Comparison of ENCODE assay signal across 34 mouse cellular contexts in the genomic region with DNA sequence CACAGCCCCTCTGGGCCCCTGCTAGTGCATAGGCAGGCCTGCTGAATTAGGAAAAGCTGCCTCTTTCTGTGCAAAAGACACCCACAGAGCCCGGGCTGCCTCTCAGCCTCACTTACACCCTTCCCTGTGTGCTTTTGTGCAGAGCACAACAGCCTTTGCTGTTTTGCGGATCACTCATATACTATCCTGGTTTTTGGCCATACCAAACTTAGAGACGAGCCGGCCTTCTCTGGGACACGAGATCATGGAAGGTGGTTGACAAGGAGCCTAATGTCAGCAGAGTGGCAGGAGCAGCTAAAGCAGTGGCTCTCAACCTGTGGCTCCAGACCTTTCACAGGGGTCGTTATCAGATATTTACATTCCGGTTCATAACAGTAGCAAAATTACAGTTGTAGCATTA. TPM values are rescaled to one million over a fixed set of nuclear protein-coding genes. Genes with fewer than 3 reads are reported as not detected.
"Had no signal": no experiment of that assay in that cellular context is flagged by ENCODE, and none has a peak within 500 bp of the region (broad histone marks: within the 10 kb centered on the region; RNA-seq: fewer than 3 reads in every experiment).

No protein-coding gene starts in this region.

- H3K4me2 ChIP-seq: limb, embryonic 13.5 days; liver, embryonic 12.5 days; liver, embryonic 15.5 days; midbrain, embryonic 13.5 days; neural tube, embryonic 13.5 days; stomach, embryonic 15.5 days had no signal

- H3K9ac ChIP-seq: limb, embryonic 13.5 days; liver, embryonic 12.5 days; liver, embryonic 15.5 days; midbrain, embryonic 13.5 days; neural tube, embryonic 13.5 days; stomach, embryonic 15.5 days had no signal

- DNase-seq: kidney, adult 2 months; kidney, postnatal 25 days; layer of hippocampus, adult 9-11 months; liver; lung, adult 18-20 months; lung, postnatal 14 days; retina, postnatal 1 day; right cerebral cortex, postnatal 25 days; spleen, adult 18-20 months; thymus, adult 2 months; thymus, postnatal 14 days; thymus, postnatal 4 days had no signal

- ATAC-seq: liver, embryonic 12.5 days; midbrain, embryonic 13.5 days; midbrain, embryonic 16.5 days had no signal

- H3K27ac ChIP-seq: kidney, postnatal 0 days; layer of hippocampus, adult 2 months; limb, embryonic 10.5 days; limb, embryonic 13.5 days; liver, embryonic 12.5 days; liver, embryonic 15.5 days; macrophage; midbrain, embryonic 10.5 days; midbrain, embryonic 13.5 days; neural tube, embryonic 13.5 days; stomach, embryonic 15.5 days had no signal

- H3K36me3 ChIP-seq: liver, embryonic 15.5 days had no signal

- H3K27me3 ChIP-seq: limb, embryonic 13.5 days; liver, embryonic 12.5 days; liver, embryonic 15.5 days; midbrain, embryonic 13.5 days; neural tube, embryonic 13.5 days; stomach, embryonic 15.5 days had no signal

- H3K4me3 ChIP-seq: layer of hippocampus, adult 2 months; limb, embryonic 10.5 days; limb, embryonic 13.5 days; liver, embryonic 12.5 days; liver, embryonic 15.5 days; megakaryocyte, embryonic 14.5 days; midbrain, embryonic 10.5 days; midbrain, embryonic 13.5 days; myocyte; neural tube, embryonic 13.5 days; stomach, embryonic 15.5 days had no signal

- H3K4me1 ChIP-seq: limb, embryonic 10.5 days; liver, embryonic 12.5 days; liver, embryonic 15.5 days; megakaryocyte, embryonic 14.5 days; midbrain, embryonic 10.5 days; midbrain, embryonic 13.5 days; neural tube, embryonic 13.5 days; stomach, embryonic 15.5 days had no signal

- H3K9me3 ChIP-seq: limb, embryonic 10.5 days; limb, embryonic 13.5 days; liver, embryonic 12.5 days; liver, embryonic 15.5 days; megakaryocyte, embryonic 14.5 days; midbrain, embryonic 10.5 days; midbrain, embryonic 13.5 days; neural tube, embryonic 13.5 days; stomach, embryonic 15.5 days had no signal

RNA-seq across cellular contexts. Expression of gene Adig, which starts 0.8 kb away (rescaled TPM):
- total RNA-seq: layer of hippocampus, adult 2 months; layer of hippocampus, postnatal 25 days; left cerebral cortex, adult 18-20 months; left cerebral cortex, postnatal 25 days; monocyte, adult 5-6 weeks; neutrophil, adult 5-6 weeks had no signal
- polyA plus RNA-seq: kidney, embryonic 14.5 days; kidney, postnatal 0 days; limb, embryonic 10.5 days; liver, embryonic 12.5 days; liver, embryonic 15.5 days; lung, embryonic 16.5 days; macrophage; midbrain, embryonic 10.5 days; midbrain, embryonic 13.5 days; midbrain, embryonic 16.5 days; myocyte; neural tube, embryonic 13.5 days had no signal

RNA-seq across cellular contexts. Expression of gene Arhgap40, which starts 9.4 kb away (rescaled TPM):
- total RNA-seq: layer of hippocampus, adult 2 months; layer of hippocampus, postnatal 25 days; left cerebral cortex, adult 18-20 months; monocyte, adult 5-6 weeks; neutrophil, adult 5-6 weeks had no signal
- polyA plus RNA-seq: large intestine, adult 2 months; limb, embryonic 10.5 days; liver, embryonic 12.5 days; lung, embryonic 16.5 days; macrophage; myocyte had no signal
